Mouse (Mus musculus) megakaryocyte, embryonic 14.5 days (primary cell): ENCODE measurements around the gene Armc3.

Experiments used
- FLI1 ChIP-seq: IDR thresholded peaks from 2 replicates; pipeline ENCODE4 v1.6.1; 2012; ENCODE audit warnings: low read length, inconsistent platforms, mixed read lengths
- GATA1 ChIP-seq: IDR thresholded peaks from 3 replicates; pipeline ENCODE4 v1.6.1; 2012; ENCODE audit warnings: mixed read lengths, low read length, inconsistent platforms, borderline replicate concordance

GRCm38 (mm10) chr2:19160368-19161114, 38.6 kb upstream of the Armc3 start:
- TF ChIP-seq GATA1 = no peak
- TF ChIP-seq FLI1 = no peak
